Mouse (Mus musculus): ENCODE data around the gene Golga5.

DNA sequence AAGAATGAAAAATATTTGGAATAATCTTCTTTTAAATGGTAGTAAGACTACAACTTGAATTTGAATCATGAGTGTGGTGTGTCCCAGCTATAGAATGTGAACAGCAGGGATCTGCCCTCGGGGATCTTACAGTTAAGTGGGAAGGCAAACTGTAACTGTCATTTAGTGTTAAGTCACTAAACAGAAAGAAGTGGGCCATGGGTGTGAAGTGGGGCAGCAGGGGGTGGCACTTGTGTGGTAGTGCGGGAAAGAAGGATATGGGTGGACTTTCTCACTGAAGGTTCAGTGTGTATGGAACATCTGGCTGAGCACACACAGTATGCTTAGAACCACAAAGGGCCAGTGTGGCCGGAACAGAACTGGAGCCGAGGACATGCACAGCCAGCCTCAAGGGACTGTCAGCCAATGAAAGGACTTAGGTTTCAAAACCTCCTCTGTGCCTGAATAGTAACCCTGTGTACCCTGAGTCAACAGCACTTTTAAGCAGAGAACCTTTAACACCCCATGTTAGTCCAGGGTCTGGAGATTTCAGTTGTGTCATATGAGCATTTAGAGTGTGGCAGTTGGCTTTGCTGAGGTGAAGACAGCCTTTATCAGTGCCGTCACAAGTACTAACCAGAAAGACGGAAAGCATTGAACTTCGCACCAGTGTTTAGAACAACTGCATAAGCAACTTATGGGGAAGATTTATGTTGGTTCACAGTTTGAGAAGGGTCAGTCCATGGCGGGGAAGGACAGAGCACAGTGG lies 33.1 kb downstream of the Golga5 start:
- TF ChIP-seq CTCF (conservative IDR thresholded peaks at IDR 0.05; ENCODE audit: low read length): no peak
- no peak for TF ChIP-seq NANOG (IDR thresholded peaks at IDR 0.05; ENCODE audit: borderline replicate concordance, low read length)
